Mouse (Mus musculus) embryonic facial prominence, embryonic 13.5 days (tissue): Measurements from ENCODE around the gene Phf11b. TPM values are rescaled to one million over a fixed set of nuclear protein-coding genes. Genes with fewer than 3 reads are reported as not detected.
"Not testable (repeated sequence)": the region's sequence is repeated elsewhere in the genome, so short reads cannot be mapped to it uniquely, and the experiment has no call there.

Source experiments
- ATAC-seq: fragments of 200-750 bp; cut with Nextera tagmentation; 2 replicates; pipeline ENCODE4 v1.8.0; 2017; ENCODE audit warnings: low read depth; ENCODE audit not compliant: insufficient number of reproducible peaks, insufficient read depth, low FRiP score, low TSS enrichment
- H3K27ac ChIP-seq: fragments of 300-500 bp; sonication (generic); 2 replicates; pipeline ENCODE4 v1.5.1; 2015; ENCODE audit warnings: moderate library complexity, mild to moderate bottlenecking, inconsistent platforms
- H3K27me3 ChIP-seq: fragments of 300-500 bp; sonication (generic); 2 replicates; pipeline ENCODE4 v1.6.1; 2015; ENCODE audit warnings: mild to moderate bottlenecking, inconsistent platforms
- H3K36me3 ChIP-seq: fragments of 300-500 bp; sonication (generic); 2 replicates; pipeline ENCODE4 v1.6.1; 2015; ENCODE audit warnings: mild to moderate bottlenecking, inconsistent platforms
- H3K4me1 ChIP-seq: fragments of 300-500 bp; sonication (generic); 2 replicates; pipeline ENCODE4 v1.6.1; 2015; ENCODE audit warnings: inconsistent platforms
- H3K4me2 ChIP-seq: fragments of 300-500 bp; sonication (generic); 2 replicates; pipeline ENCODE4 v1.6.1; 2015; ENCODE audit warnings: moderate library complexity, mild to moderate bottlenecking, inconsistent platforms
- H3K4me3 ChIP-seq: fragments of 300-500 bp; sonication (generic); 2 replicates; pipeline ENCODE4 v1.5.1; 2015; ENCODE audit warnings: mild to moderate bottlenecking, inconsistent platforms
- H3K9ac ChIP-seq: fragments of 300-500 bp; sonication (generic); 2 replicates; pipeline ENCODE4 v1.6.1; 2015; ENCODE audit warnings: mild to moderate bottlenecking, inconsistent platforms
- H3K9me3 ChIP-seq: fragments of 300-500 bp; sonication (generic); 2 replicates; pipeline ENCODE4 v1.6.1; 2016; ENCODE audit warnings: inconsistent platforms
- WGBS: fragments of 180-500 bp; shearing (Covaris S2); methylation state at CpG from one replicate; pipeline ENCODE4 v1.1.7; 2015; ENCODE audit warnings: mixed read lengths; 5-methylcytosine and 5-hydroxymethylcytosine counted together
- polyA plus RNA-seq: library from polyadenylated mRNA; unstranded; fragments of >200 nt; fragmentation: Nextera tagmentation; extraction: Ambion mirVana; gene quantifications from 2 replicates; pipeline ENCODE4 v1.2.1, GENCODE M21; 2015

Phf11b gene
- polyA plus RNA-seq, 1 experiment from 2014 or later = 0.32 TPM

DNA sequence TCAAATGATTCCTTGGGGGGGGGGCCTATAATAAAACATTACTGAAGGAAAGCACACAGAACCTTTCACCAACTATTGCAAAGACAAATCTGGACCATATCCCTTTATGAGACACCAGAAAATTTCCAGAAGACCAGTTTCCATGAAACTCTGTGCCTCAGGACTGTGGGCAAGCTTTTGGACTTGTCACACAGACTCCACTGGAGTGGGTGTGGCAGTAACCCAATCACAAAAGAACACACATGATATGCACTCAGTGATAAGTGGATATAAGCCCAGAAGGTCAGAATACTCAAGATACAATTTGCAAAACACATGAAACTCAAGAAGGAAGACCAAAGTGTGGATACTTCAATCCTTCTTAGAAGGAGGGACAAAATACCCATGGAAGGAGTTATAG, 49.4 kb downstream of the Phf11b start:
- not testable (repeated sequence) for ATAC-seq

DNA sequence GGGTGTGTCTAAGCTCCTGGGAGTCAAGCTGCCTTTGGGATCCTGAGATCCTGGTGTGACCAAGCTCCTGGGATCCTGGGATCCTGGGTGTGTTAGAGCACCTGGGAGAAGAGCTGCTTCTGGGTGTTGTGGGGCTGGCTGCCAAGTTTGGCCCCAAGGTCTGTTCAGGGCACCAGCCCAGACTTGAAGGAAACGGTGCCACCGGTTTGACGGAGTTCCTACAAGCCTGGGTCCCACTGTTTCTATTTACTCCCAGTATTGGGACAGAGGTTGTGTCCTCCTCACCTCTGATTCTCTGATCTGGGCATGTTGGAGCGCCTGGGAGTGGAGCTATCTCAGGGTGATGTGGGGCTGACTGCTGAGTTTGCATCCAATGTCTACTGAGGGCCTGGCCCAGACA, 66.2 kb downstream of the Phf11b start:
- not testable (repeated sequence) for H3K4me2 ChIP-seq, H3K27me3 ChIP-seq, H3K4me3 ChIP-seq, ATAC-seq, H3K4me1 ChIP-seq, H3K9me3 ChIP-seq, H3K9ac ChIP-seq, H3K27ac ChIP-seq, H3K36me3 ChIP-seq
- 90% methylated on average over 4 of the region's 4 CpGs for WGBS

More for the DNA sequence above, 49.4 kb downstream of the Phf11b start:
- H3K9ac ChIP-seq, H3K27me3 ChIP-seq, H3K27ac ChIP-seq, H3K36me3 ChIP-seq, H3K4me3 ChIP-seq, H3K4me2 ChIP-seq, H3K4me1 ChIP-seq, H3K9me3 ChIP-seq: not testable (repeated sequence)

Other genes starting within 250 kb of the Phf11b start
- gene 1700129C05Rik, start 198.5 kb downstream of the Phf11b start, polyA plus RNA-seq = not detected in 2 replicates
- not detected in 2 replicates for gene Gm5142, start 162.6 kb downstream of the Phf11b start, polyA plus RNA-seq
- gene Rcbtb1, start 140.1 kb downstream of the Phf11b start, polyA plus RNA-seq = 71.8 and 78.0 TPM in 2 replicates
- gene Gm6904, start 81.1 kb downstream of the Phf11b start, polyA plus RNA-seq = not detected in 2 replicates
- not detected in 2 replicates for gene Phf11a, start 43.8 kb downstream of the Phf11b start, polyA plus RNA-seq
- gene Phf11d, start 24.1 kb upstream of the Phf11b start, polyA plus RNA-seq = 0.58 and 0.65 TPM in 2 replicates
- 0.55 and 0.63 TPM in 2 replicates for gene Phf11c, start 54.0 kb upstream of the Phf11b start, polyA plus RNA-seq
- gene Setdb2, start 99.5 kb upstream of the Phf11b start, polyA plus RNA-seq = 10.1 and 12.1 TPM in 2 replicates
- 39.8 and 40.8 TPM in 2 replicates for gene Cab39l, start 99.6 kb upstream of the Phf11b start, polyA plus RNA-seq